Mouse (Mus musculus) cortical plate, adult 2 months (tissue): ENCODE measurements around the gene Shq1. TPM values are rescaled to one million over a fixed set of nuclear protein-coding genes. Genes with fewer than 3 reads are reported as not detected.

Experiments used
- H3K27ac ChIP-seq: fragments of 200-500 bp; 2 replicates; pipeline ENCODE4 v1.5.1; 2012; ENCODE audit warnings: low read length, control low read depth, inconsistent platforms; ENCODE audit not compliant: insufficient read depth
- H3K4me1 ChIP-seq: fragments of 200-500 bp; 2 replicates; pipeline ENCODE4 v1.6.1; 2011; ENCODE audit warnings: low read length; ENCODE audit not compliant: control insufficient read depth, insufficient read depth
- H3K4me3 ChIP-seq: fragments of 200-500 bp; 2 replicates; pipeline ENCODE4 v1.5.1; 2011; ENCODE audit warnings: mild to moderate bottlenecking, low read length, control low read depth; ENCODE audit not compliant: insufficient read depth
- CTCF ChIP-seq: fragments of 200-500 bp; IDR thresholded peaks from 2 replicates; pipeline ENCODE4 v1.5.1; 2011; ENCODE audit warnings: mild to moderate bottlenecking, control low read depth, low read length; ENCODE audit not compliant: insufficient read depth; ENCODE audit errors: extremely low read depth
- POLR2A ChIP-seq: fragments of 200-500 bp; IDR thresholded peaks from 2 replicates; pipeline ENCODE4 v1.6.1; 2011; ENCODE audit warnings: mild to moderate bottlenecking, low read length, control low read depth; ENCODE audit not compliant: insufficient read depth; ENCODE audit errors: extremely low read depth
- polyA plus RNA-seq: library from polyadenylated mRNA; depleted of rRNA; stranded (reverse); fragments of >200 nt; gene quantifications from 2 replicates; pipeline ENCODE4 v1.2.3, GENCODE M21; 2012

Gene Shq1
- polyA plus RNA-seq, 1 experiment = 3.3 TPM

GRCm38 (mm10) chr6:100586758-100587157 lies 84.2 kb downstream of the Shq1 start:
- Histone ChIP-seq H3K4me3 (no peak overlapping the region), H3K27ac (no peak overlapping the region), H3K4me1 (no peaks in the 10 kb centered on the region)
- TF ChIP-seq CTCF (no peak), POLR2A (no peak)

DNA sequence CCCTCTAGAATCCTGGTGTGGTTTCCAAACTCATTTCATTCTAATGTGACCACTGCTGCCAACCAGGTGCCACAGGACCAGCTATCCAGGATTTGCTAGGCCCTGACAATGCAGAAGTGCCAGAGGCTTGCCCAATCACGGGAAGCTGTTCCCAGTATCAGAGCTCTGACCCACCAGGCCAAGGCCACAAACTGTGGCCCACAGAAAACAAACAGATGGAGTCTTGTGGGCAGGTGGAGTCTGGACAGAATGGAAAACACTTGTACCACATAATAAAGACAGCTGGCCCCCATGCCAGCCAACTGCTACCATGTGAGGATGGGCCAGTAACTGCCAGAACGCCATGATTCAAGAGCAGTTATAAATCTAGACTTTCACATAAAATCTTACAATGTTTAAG lies 89.0 kb downstream of the Shq1 start:
- no peak for TF ChIP-seq POLR2A
- TF ChIP-seq CTCF = no peak

DNA sequence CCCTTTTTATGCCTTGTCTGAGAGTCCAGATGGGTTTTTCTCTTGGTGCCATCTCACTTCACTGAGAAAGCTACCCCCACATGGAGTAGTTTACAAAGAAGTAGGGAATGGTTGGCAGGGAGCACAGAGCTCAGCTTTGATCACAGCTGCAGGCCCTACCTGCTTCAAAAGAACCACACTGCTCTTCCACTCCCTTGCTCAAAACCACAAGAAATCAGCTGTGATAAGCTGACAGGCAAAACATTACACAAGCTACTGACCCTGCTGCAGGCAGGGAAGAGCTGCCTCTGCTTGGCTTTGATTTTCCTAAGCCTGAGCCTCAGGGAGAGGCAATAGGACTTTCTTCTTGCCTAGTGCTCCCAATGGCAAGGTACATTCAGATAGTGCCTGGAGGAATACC lies 89.9 kb downstream of the Shq1 start:
- TF ChIP-seq POLR2A (no peak), CTCF (no peak)
- no peak overlapping the region for H3K27ac ChIP-seq
- no peak overlapping the region for H3K4me3 ChIP-seq

More for the DNA sequence above, 89.0 kb downstream of the Shq1 start:
- Histone ChIP-seq H3K27ac (no peak overlapping the region), H3K4me3 (no peak overlapping the region), H3K4me1 (0 out of 2 replicates have a peak, but pooled peaks cover 3% of the 10 kb centered on the region)

GRCm38 (mm10) chr6:100577590-100577989 lies 93.4 kb downstream of the Shq1 start:
- H3K4me3 ChIP-seq = no peak overlapping the region
- 0 out of 2 replicates have a peak, but pooled peaks cover 3% of the 10 kb centered on the region for H3K4me1 ChIP-seq
- no peak for TF ChIP-seq POLR2A
- no peak for TF ChIP-seq CTCF
- H3K27ac ChIP-seq = no peak overlapping the region

More for the DNA sequence above, 89.9 kb downstream of the Shq1 start:
- 0 out of 2 replicates have a peak, but pooled peaks cover 3% of the 10 kb centered on the region for H3K4me1 ChIP-seq

DNA sequence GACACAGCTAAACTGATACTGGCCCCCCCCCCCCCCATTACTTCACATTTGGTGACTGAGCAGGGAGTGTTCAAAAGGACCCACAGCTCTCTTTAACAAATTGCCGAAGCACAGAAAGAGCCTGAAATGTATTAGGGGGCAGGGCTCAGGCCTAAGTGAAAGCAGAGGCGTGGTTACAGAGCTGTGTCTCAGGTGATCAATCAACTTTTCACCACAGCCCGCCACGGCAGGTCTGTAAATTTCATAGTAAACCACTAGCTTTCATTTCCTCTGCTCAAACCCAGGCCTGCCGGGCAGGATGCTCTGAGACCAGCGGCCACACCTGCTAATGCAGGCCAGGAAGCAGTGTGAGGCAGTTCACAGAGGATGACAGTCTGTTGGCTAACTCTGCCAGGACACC lies 94.8 kb downstream of the Shq1 start:
- H3K27ac ChIP-seq = no peak overlapping the region
- H3K4me1 ChIP-seq = 0 out of 2 replicates have a peak, but pooled peaks cover 3% of the 10 kb centered on the region
- TF ChIP-seq POLR2A (no peak), CTCF (no peak)
- no peak overlapping the region for H3K4me3 ChIP-seq

GRCm38 (mm10) chr6:100566774-100567173 lies 104.2 kb downstream of the Shq1 start:
- peaks cover 2% of the 10 kb centered on the region; the same call in 1 of the 2 replicates for H3K4me1 ChIP-seq
- H3K4me3 ChIP-seq = no peak overlapping the region
- no peak overlapping the region for H3K27ac ChIP-seq
- TF ChIP-seq POLR2A (no peak), CTCF (no peak)

- TF ChIP-seq CTCF (no peak), POLR2A (no peak)
Measured at GRCm38 (mm10) chr6:100564516-100564915, 106.4 kb downstream of the Shq1 start.

GRCm38 (mm10) chr6:100563552-100564341 lies 107.2 kb downstream of the Shq1 start:
- H3K27ac ChIP-seq = peak overlapping the region; percentile 67; the same call in 1 of the 2 replicates
- H3K4me1 ChIP-seq = peaks cover 2% of the 10 kb centered on the region; the same call in 1 of the 2 replicates
- H3K4me3 ChIP-seq = peak overlapping the region; percentile 43
- TF ChIP-seq POLR2A = peak; percentile 44; the same call in 1 of the 2 replicates
- TF ChIP-seq CTCF = peak; percentile 42

More at GRCm38 (mm10) chr6:100564516-100564915, 106.4 kb downstream of the Shq1 start:
- H3K4me3 ChIP-seq = no peak overlapping the region
- no peak overlapping the region for H3K27ac ChIP-seq
- peaks cover 2% of the 10 kb centered on the region; the same call in 1 of the 2 replicates for H3K4me1 ChIP-seq

DNA sequence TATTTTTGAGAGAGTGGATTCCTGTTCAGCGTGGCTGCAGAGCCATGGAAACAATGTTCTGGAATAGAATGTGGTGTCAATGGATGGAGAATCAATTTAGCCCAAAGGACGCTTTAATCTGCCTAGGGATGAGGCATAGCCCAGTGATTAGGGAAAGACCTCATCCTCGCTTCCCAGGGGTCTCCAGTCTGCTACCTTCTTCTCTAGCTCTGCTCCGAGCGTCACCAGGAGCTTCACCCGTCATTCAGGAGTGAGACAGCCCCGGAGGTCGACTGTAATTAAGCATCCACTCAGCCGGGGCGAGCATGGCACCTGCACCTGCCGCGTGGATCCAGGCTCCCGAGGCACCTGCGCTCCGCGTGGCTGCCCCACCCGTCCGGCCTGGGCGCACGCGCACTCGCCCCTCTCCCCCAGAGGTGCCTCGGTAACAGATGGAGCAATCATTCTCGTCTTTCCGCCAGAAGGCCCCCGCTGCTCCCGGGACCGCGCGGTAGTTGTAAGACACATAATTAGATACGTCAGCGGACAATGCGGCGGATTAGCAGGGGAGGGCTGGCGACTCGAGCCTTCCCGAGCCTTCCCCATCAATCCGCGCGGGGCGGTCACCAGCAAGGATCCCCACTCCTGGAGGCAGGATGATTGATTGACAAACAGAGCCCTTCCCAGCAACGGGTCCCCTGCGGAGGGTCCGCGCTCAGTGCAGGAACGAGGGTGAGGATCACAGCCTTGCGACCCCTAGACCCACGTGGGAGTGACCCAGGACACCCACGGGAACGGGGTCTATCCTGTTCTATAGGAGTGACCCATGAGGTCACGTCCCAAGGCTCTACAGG lies 108.0 kb downstream of the Shq1 start:
- H3K4me1 ChIP-seq = peaks cover 2% of the 10 kb centered on the region; the same call in 1 of the 2 replicates
- H3K27ac ChIP-seq = peak overlapping the region; percentile 67
- H3K4me3 ChIP-seq = peak overlapping the region; percentile 43
- 0 out of 2 replicates have a peak, but pooled peaks have one; percentile 21 for TF ChIP-seq POLR2A
- TF ChIP-seq CTCF = no peak
